Mouse (Mus musculus): ENCODE results near the gene Mtor.

Gene Mtor

GRCm38 (mm10) chr4:148490502-148490901 is 42.1 kb downstream of the Mtor start:
- no peak for DNase-seq

GRCm38 (mm10) chr4:148491448-148491847 is 43.0 kb downstream of the Mtor start:
- DNase-seq: no peak

- no peak for DNase-seq
Observed at GRCm38 (mm10) chr4:148495160-148495559, 46.7 kb downstream of the Mtor start.

- DNase-seq: no peak
Observed at GRCm38 (mm10) chr4:148495874-148496689, 47.7 kb downstream of the Mtor start.

GRCm38 (mm10) chr4:148500410-148500867 is 52.0 kb downstream of the Mtor start, which contains the start of gene Angptl7:
Angptl7 (minus strand) TSS chr4:148500460.
- no peak for DNase-seq

GRCm38 (mm10) chr4:148504497-148504959 is 56.1 kb downstream of the Mtor start:
- no peak for DNase-seq

GRCm38 (mm10) chr4:148507585-148507984 is 59.2 kb downstream of the Mtor start:
- no peak for DNase-seq

GRCm38 (mm10) chr4:148508084-148508849 is 59.9 kb downstream of the Mtor start:
- DNase-seq: no peak

- no peak for DNase-seq
Observed at GRCm38 (mm10) chr4:148509450-148510084, 61.2 kb downstream of the Mtor start.

GRCm38 (mm10) chr4:148510691-148511090 is 62.3 kb downstream of the Mtor start:
- DNase-seq: no peak

GRCm38 (mm10) chr4:148511334-148511733 is 62.9 kb downstream of the Mtor start:
- DNase-seq: no peak

- no peak for DNase-seq
Observed at GRCm38 (mm10) chr4:148513021-148513559, 64.7 kb downstream of the Mtor start.

GRCm38 (mm10) chr4:148515313-148515712 is 66.9 kb downstream of the Mtor start:
- no peak for DNase-seq

GRCm38 (mm10) chr4:148517809-148518208 is 69.4 kb downstream of the Mtor start:
- DNase-seq: no peak

GRCm38 (mm10) chr4:148518235-148518795 is 69.9 kb downstream of the Mtor start:
- no peak for DNase-seq

- DNase-seq: no peak
Observed at GRCm38 (mm10) chr4:148523538-148523937, 75.1 kb downstream of the Mtor start.

GRCm38 (mm10) chr4:148527158-148527910 is 78.9 kb downstream of the Mtor start:
- no peak for DNase-seq

GRCm38 (mm10) chr4:148530351-148530750 is 81.9 kb downstream of the Mtor start:
- DNase-seq: no peak

GRCm38 (mm10) chr4:148530778-148531177 is 82.4 kb downstream of the Mtor start:
- no peak for DNase-seq

- DNase-seq: no peak
Observed at GRCm38 (mm10) chr4:148531341-148531740, 82.9 kb downstream of the Mtor start.

GRCm38 (mm10) chr4:148532516-148532915 is 84.1 kb downstream of the Mtor start:
- DNase-seq: no peak

All from right cerebral cortex, postnatal 25 days (tissue).